Mouse (Mus musculus): ENCODE results near the gene Mrps14.

Gene Mrps14

DNA sequence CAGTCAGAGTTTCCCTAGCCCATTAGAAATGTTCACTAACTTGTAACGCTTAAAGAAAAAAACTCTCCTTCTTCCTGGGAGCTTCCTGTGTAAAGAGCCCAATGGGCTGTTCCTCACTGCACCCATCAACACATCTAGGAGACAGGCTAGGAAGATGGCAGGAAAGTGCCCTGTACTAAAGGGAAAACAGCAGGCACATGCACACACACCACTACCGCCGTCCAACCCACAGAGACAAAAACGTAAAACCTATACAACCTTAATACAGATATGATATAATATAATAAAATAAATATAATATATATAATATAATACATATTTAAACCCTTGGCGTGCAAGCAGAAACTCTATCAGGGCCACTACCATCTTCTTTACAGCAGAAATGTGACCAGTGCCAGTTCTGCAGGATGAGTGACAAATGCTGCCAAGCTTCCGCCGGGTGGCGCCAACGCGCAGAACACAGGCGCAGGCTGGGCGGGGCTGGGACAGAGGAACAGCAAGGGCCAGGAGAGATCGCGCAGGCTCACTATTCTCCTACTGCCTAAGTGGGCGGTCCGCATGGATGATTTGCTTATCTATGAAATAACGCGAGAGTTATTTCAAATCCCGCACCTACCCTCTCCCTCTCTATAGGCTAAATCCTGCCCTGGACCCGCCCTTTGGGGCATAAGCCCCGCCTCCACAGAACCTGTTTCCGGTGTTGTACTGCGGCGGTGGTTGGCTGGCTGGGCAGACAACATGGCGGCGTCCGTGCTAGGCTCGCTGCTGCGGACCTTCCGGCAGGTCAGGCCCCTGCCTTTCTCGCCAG lies at the start of gene Mrps14:
Gene Mrps14, plus strand, starts transcription at position 687 of the 808 bp plus-strand sequence.
- DNase-seq (ENCODE audit: low read depth, low spot score): peak; percentile 100

DNA sequence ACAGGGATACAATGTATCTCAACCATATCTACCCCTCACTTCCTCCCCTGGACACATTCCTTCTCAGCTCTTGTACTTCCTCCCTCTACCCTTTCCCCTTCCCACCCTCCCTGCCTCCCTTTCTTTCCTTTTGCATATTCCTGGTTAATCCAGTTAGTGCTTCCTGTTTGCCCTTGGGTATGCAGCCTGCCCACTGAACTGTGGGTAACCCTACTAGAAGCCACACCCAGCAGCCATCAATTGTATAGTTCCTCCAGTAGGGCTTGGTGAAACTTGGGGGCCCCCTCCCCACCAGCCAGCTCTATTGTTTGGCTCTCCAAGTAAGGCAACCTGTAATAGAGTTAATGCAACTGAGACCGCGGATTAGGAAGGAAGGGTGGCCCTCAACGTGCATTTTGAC lies 49.4 kb upstream of the Mrps14 start:
- DNase-seq (ENCODE audit: low read depth, low spot score): no peak

GRCm38 (mm10) chr1:160147274-160147673 lies 47.7 kb upstream of the Mrps14 start:
- peak; percentile 20 for DNase-seq (ENCODE audit: low read depth, low spot score)

- DNase-seq (ENCODE audit: low read depth, low spot score): peak; percentile 31
Observed at GRCm38 (mm10) chr1:160149291-160149906, 45.6 kb upstream of the Mrps14 start.

- DNase-seq (ENCODE audit: low read depth, low spot score): no peak
Observed at GRCm38 (mm10) chr1:160150726-160151125, 44.3 kb upstream of the Mrps14 start.

- no peak for DNase-seq (ENCODE audit: low read depth, low spot score)
Observed at GRCm38 (mm10) chr1:160153480-160153879, 41.5 kb upstream of the Mrps14 start, which contains the start of gene Tnn. Tnn (minus strand) TSS chr1:160153580.

- no peak for DNase-seq (ENCODE audit: low read depth, low spot score)
Observed at GRCm38 (mm10) chr1:160158190-160158589, 36.8 kb upstream of the Mrps14 start.

GRCm38 (mm10) chr1:160166600-160166999 lies 28.4 kb upstream of the Mrps14 start:
- DNase-seq (ENCODE audit: low read depth, low spot score): no peak

DNA sequence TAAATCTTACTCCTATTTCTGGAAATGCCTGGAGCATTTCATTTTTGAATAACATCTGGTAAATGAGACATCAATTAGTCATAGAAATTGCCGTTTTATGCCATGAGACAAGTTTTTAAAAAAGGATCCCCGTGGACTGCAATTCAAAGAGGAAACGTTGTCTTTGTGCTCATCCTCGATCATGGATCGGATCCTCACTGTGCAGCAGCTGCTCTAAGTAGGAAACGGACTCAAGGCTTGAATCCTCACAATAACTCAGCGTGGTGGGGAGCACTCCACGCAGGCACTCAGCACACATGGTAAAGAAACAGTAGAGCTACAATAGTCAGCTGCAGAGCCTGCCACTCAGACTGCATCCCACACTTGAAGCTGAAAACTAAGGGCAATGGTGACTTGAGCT lies 18.1 kb upstream of the Mrps14 start:
- DNase-seq (ENCODE audit: low read depth, low spot score): peak; percentile 45

- no peak for DNase-seq (ENCODE audit: low read depth, low spot score)
Observed at GRCm38 (mm10) chr1:160181216-160181615, 13.8 kb upstream of the Mrps14 start.

GRCm38 (mm10) chr1:160184506-160184905 lies 10.5 kb upstream of the Mrps14 start:
- DNase-seq (ENCODE audit: low read depth, low spot score): peak; percentile 75

DNA sequence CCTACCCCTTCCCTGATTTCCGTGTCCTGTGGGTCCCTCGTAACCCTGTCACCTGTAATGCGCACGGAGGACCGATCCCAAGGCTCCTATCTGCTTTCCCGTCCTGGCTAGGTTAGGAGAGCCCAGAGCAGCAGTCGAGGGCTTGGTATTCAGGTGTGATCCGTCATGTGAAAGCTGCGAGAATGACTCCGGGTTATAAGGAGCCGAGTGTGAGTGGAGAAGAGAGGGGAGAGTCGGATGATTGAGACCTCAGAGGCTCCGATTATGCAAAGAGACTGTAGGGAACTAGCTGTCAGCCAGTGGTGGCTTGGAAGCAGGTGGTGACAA lies 285 bp downstream of the Mrps14 start:
- DNase-seq (ENCODE audit: low read depth, low spot score): no peak

GRCm38 (mm10) chr1:160205486-160205885 lies 10.5 kb downstream of the Mrps14 start:
- DNase-seq (ENCODE audit: low read depth, low spot score): peak; percentile 35

DNA sequence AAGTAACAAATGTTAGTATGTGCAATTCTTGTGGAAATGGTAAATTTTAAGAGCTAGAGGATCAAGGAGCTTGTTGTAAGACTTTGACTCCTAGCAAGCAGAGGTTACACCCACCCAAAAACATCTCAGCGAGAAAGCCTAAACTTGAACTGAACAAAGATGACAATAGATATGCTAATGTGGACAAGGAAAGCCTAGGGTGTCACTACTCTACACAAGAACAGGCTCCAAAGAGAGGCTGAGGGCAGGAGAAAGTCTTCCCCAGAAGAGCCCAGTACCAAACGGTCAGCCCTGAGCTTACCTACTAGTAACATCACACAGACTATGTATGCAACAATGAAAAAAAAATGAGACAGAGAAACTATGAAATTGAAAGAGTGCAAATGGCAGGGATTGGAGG lies 14.8 kb downstream of the Mrps14 start:
- no peak for DNase-seq (ENCODE audit: low read depth, low spot score)

DNA sequence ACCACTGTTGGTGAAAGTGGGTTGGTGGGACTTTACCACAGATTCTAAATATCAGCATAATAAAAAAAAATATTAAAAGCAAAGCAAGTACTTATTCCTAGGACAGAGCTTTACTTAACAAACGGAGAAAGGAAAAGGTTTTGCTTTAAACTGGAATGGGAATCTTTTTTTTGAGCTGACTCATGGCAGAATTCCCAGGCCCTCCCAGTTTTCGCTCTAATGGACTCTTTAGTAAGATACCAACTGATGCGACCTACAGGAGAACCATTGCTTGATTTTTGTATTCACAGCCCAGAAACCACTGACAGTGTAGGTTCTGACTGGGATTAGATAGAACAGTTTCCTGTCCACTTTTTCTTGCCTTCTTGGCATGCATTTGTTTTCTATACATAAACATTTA lies 15.6 kb downstream of the Mrps14 start:
- DNase-seq (ENCODE audit: low read depth, low spot score): peak; percentile 71

DNA sequence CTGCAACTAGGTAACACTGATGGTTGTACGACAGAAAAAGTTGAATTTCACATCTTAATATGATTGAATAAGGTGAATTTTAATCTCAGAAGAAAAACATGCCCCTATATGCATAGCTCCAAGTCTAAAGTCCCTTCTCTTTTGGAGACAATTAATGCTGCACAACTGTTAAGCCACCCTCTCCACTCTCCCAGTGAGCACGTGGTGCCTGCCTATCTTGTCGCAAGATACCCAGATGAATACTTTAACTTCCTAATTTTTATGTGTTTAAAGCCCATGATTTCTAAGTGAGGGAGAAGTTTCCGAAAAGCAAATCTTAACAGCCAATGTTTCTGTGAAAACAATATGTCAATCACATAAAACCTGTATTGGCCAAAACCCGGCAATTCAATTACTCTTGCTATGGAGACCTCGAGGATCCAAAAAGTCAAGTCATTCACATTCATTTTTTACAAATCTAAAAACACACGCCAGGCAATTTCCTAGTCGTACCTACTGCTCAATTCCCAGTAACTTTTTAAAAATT lies 16.6 kb downstream of the Mrps14 start:
- peak; percentile 39 for DNase-seq (ENCODE audit: low read depth, low spot score)

- peak; percentile 60 for DNase-seq (ENCODE audit: low read depth, low spot score)
Observed at GRCm38 (mm10) chr1:160212123-160212691, 17.2 kb downstream of the Mrps14 start.

DNA sequence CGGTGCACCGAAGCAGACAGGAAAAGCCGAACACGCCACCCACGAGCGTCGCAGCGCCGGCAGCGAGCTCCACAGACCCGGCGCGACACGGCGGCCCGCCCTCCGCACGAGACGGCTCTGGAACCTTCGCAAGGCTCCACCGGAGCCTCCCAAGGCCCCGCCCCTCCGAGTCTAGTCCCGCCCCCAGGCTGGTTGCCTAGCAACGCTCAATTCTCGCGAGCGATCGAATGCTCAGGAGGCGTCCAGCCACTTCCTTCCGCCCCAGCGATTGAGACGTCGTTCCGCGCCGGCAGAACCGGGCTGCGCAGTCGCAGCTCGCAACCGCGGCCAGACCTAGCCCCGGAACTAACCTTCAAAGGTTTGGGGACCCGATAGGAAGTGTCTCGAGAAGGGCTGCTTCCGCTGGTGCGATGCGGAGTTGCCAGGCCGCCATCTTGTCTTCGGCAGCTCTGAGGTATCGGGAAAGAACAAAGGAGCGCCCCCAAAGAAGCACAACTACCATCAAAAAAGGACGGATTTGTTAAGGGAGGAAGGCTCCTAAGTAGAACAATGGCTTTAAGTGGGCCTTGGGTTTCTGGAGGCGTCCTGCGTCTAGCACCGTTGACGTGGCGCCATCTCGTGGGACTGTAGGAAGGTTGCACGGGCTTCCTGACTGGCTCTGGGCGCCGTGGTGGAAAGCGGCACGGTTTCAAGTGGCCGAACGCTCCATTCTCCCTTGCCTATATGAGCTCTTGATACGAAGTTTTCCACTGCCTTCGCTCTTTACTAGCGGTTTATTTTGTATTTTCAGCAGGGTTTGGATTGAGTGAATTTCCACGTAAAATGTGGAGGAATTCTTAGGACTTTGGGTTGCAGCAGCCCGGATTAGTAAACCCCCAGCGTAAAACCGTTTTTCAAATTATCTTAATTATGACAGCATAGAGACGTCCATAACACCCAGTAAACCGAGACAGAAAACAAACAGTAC lies 18.0 kb downstream of the Mrps14 start, which contains the start of gene Cacybp:
Gene Cacybp, minus strand, starts transcription at position 173 of the 967 bp plus-strand sequence.
- peak; percentile 98 for DNase-seq (ENCODE audit: low read depth, low spot score)

- peak; percentile 38 for DNase-seq (ENCODE audit: low read depth, low spot score)
Observed at GRCm38 (mm10) chr1:160214171-160214570, 19.2 kb downstream of the Mrps14 start.

DNA sequence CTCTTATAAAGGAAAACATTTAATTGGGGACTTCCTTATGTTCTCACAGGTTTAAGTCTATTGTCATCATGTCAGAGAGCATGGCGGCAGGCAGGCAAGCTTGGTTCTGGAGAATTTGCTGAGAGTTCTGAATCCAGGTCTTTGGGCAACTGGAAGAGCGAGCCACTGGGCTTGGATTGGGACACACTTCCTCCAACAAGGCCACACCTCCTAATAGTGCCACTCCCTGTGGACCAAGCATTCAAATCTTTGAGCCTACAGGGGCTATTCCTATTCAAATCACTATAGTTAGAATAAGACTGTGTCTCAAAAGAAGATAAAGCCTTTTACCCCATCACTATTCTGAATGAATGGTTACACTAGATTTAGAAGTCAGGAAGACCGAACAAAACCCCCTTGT lies 22.9 kb downstream of the Mrps14 start:
- no peak for DNase-seq (ENCODE audit: low read depth, low spot score)

GRCm38 (mm10) chr1:160224093-160224492 lies 29.1 kb downstream of the Mrps14 start:
- DNase-seq (ENCODE audit: low read depth, low spot score): no peak
